Mouse (Mus musculus) heart, adult 2 months (tissue): ENCODE measurements around the gene Prss3.

Experiments used
- CTCF ChIP-seq: fragments of 200-600 bp; IDR thresholded peaks from 2 replicates; pipeline ENCODE4 v1.8.1; 2022; ENCODE audit warnings: antibody characterized with exemption, mild to moderate bottlenecking, moderate library complexity
- POLR2A ChIP-seq: fragments of 200-500 bp; IDR thresholded peaks from 2 replicates; pipeline ENCODE4 v1.6.1; 2011; ENCODE audit warnings: mild to moderate bottlenecking, low read depth, low read length, control low read depth; ENCODE audit not compliant: insufficient read depth

GRCm38 (mm10) chr6:41353932-41354331, 23.5 kb downstream of the Prss3 start, which contains the start of gene Try10:
- TF ChIP-seq CTCF (no peak), POLR2A (no peak)
